12 mouse cellular contexts compared by ENCODE assay signal in the genomic region with DNA sequence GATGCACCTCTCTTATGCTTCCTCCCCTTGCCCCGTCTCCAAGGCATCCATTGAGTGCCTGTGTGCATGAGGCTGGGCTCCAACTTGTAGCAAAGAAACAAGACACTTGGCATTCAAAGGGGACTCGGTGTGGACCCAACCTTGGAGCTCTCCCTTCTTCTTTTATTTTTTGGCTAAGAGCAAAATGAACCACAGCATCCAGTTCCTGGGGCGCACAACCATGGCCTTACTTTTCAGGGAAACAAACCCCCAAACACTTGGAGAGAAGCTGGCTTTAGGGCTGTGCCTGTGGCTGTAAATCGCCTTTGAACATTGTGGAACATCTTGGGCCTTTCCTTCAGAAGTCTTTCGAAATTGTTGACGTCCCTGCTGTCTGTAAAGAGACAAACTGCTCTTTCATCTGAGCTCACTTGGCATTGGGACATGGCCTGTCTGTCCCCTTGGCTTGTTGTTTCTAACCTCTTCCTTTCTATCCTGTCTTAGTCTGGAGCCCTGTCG. TPM values are rescaled to one million over a fixed set of nuclear protein-coding genes. Genes with fewer than 3 reads are reported as not detected.
DNase-seq lines count a peak whose midpoint lies in the region; ATAC-seq and TF ChIP-seq lines count a peak whose summit lies in the region.
"Had no signal": no experiment of that assay in that cellular context is flagged by ENCODE, and none has a peak within 500 bp of the region (broad histone marks: within the 10 kb centered on the region; RNA-seq: fewer than 3 reads in every experiment).

No protein-coding gene starts in this region.

- no peak for TF ChIP-seq CTCF in hindbrain, postnatal 0 days (IDR thresholded peaks at IDR 0.05; ENCODE audit: low read depth)

- no peaks in the 10 kb centered on the region for H3K27me3 ChIP-seq in hindbrain, postnatal 0 days (ENCODE audit: insufficient read depth, low read length)
- H3K27me3 ChIP-seq in hindbrain, embryonic 14.5 days (ENCODE audit: control insufficient read depth, insufficient read depth, low read length): no peaks in the 10 kb centered on the region
- H3K27me3 ChIP-seq: heart, embryonic 13.5 days; limb, embryonic 13.5 days had no signal

- H3K9me3 ChIP-seq in hindbrain, postnatal 0 days (ENCODE audit: low read length): no peaks in the 10 kb centered on the region
- H3K9me3 ChIP-seq in hindbrain, embryonic 14.5 days (ENCODE audit: control insufficient read depth, low read length): no peaks in the 10 kb centered on the region
- H3K9me3 ChIP-seq: heart, embryonic 13.5 days; limb, embryonic 13.5 days had no signal

- peak overlapping the region; percentile 66 for H3K27ac ChIP-seq in hindbrain, postnatal 0 days
- no peak overlapping the region for H3K27ac ChIP-seq in hindbrain, embryonic 14.5 days
- H3K27ac ChIP-seq: heart, embryonic 13.5 days; limb, embryonic 13.5 days had no signal

- peaks cover 9% of the 10 kb centered on the region for H3K4me1 ChIP-seq in hindbrain, postnatal 0 days (ENCODE audit: insufficient read depth, low read length)
- H3K4me1 ChIP-seq in hindbrain, embryonic 14.5 days (replicated peaks; ENCODE audit: control insufficient read depth, insufficient read depth, low read length): no peaks in the 10 kb centered on the region
- H3K4me1 ChIP-seq: heart, embryonic 13.5 days had no signal

- no peaks in the 10 kb centered on the region for H3K36me3 ChIP-seq in hindbrain, postnatal 0 days (ENCODE audit: insufficient read depth, low read length)
- no peaks in the 10 kb centered on the region for H3K36me3 ChIP-seq in hindbrain, embryonic 14.5 days (replicated peaks; ENCODE audit: control insufficient read depth, insufficient read depth)
- H3K36me3 ChIP-seq: heart, embryonic 13.5 days; limb, embryonic 13.5 days had no signal

- 59% methylated on average over 7 of the region's 7 CpGs for WGBS in hindbrain, postnatal 0 days
- 75% methylated on average over 7 of the region's 7 CpGs for WGBS in hindbrain, embryonic 14.5 days

- DNase-seq in hindbrain, postnatal 0 days (ENCODE audit: low spot score): peak; percentile 75
- no peak for DNase-seq in hindbrain, embryonic 14.5 days (ENCODE audit: low spot score)
- peak; percentile 36 for DNase-seq in cerebellum, adult 9-10 months
- DNase-seq in layer of hippocampus, adult 9-11 months: peak; percentile 67
- peak; percentile 60 for DNase-seq in lung, postnatal 36 days
- DNase-seq in kidney, postnatal 36 days: no peak
- DNase-seq in embryo, embryonic 11 days: no peak
- no peak for DNase-seq in spleen, postnatal 36 days (ENCODE audit: low spot score in 2 of 2)

- no peak overlapping the region for H3K4me2 ChIP-seq in hindbrain, postnatal 0 days (ENCODE audit: low read depth, low read length)
- H3K4me2 ChIP-seq in hindbrain, embryonic 14.5 days (replicated peaks): no peak overlapping the region
- H3K4me2 ChIP-seq: heart, embryonic 13.5 days; limb, embryonic 13.5 days had no signal

- no peak overlapping the region for H3K9ac ChIP-seq in hindbrain, postnatal 0 days (replicated peaks; ENCODE audit: low read length)
- H3K9ac ChIP-seq in hindbrain, embryonic 14.5 days: no peak overlapping the region
- H3K9ac ChIP-seq: heart, embryonic 13.5 days; limb, embryonic 13.5 days had no signal

- no peak overlapping the region for H3K4me3 ChIP-seq in hindbrain, postnatal 0 days (ENCODE audit: low read length)
- no peak overlapping the region for H3K4me3 ChIP-seq in hindbrain, embryonic 14.5 days (replicated peaks; ENCODE audit: low read length)
- H3K4me3 ChIP-seq: erythroblast, embryonic 14.5 days; heart, embryonic 13.5 days; limb, embryonic 13.5 days had no signal

- peak; percentile 96 for ATAC-seq in hindbrain, postnatal 0 days
- no peak for ATAC-seq in hindbrain, embryonic 14.5 days (ENCODE audit: low FRiP score)

RNA-seq across cellular contexts. Expression of a gene that starts 32.1 kb away (rescaled TPM):
- 9.1 and 10.1 TPM in 2 replicates for total RNA-seq in hindbrain, postnatal 0 days (2014; rRNA removed)
- polyA plus RNA-seq in hindbrain, postnatal 0 days (2015; fragmentation: Nextera tagmentation; extraction: Ambion mirVana): 9.3 and 9.4 TPM in 2 replicates
- 4.9 and 5.0 TPM in 2 replicates for polyA plus RNA-seq in hindbrain, embryonic 14.5 days (2014; fragmentation: Nextera tagmentation; extraction: Ambion mirVana)
- total RNA-seq: megakaryocyte progenitor cell, adult 5-6 weeks had no signal
- polyA plus RNA-seq: erythroblast, embryonic 14.5 days had no signal

Comparison
In these comparisons a context has a peak if more than half of its experiments do, and no peak if none do; other contexts are left out.
1. DNase-seq: peak in hindbrain, postnatal 0 days (single experiment), cerebellum, adult 9-10 months (single experiment), layer of hippocampus, adult 9-11 months (single experiment) and lung, postnatal 36 days (single experiment); none in hindbrain, embryonic 14.5 days (single experiment), kidney, postnatal 36 days (0 of 2), embryo, embryonic 11 days (single experiment) and spleen, postnatal 36 days (0 of 2).